Mouse (Mus musculus): ENCODE data around the gene Pan2.
"Not testable (repeated sequence)": the region's sequence is repeated elsewhere in the genome, so short reads cannot be mapped to it uniquely, and the experiment has no call there.

The Pan2 gene

DNA sequence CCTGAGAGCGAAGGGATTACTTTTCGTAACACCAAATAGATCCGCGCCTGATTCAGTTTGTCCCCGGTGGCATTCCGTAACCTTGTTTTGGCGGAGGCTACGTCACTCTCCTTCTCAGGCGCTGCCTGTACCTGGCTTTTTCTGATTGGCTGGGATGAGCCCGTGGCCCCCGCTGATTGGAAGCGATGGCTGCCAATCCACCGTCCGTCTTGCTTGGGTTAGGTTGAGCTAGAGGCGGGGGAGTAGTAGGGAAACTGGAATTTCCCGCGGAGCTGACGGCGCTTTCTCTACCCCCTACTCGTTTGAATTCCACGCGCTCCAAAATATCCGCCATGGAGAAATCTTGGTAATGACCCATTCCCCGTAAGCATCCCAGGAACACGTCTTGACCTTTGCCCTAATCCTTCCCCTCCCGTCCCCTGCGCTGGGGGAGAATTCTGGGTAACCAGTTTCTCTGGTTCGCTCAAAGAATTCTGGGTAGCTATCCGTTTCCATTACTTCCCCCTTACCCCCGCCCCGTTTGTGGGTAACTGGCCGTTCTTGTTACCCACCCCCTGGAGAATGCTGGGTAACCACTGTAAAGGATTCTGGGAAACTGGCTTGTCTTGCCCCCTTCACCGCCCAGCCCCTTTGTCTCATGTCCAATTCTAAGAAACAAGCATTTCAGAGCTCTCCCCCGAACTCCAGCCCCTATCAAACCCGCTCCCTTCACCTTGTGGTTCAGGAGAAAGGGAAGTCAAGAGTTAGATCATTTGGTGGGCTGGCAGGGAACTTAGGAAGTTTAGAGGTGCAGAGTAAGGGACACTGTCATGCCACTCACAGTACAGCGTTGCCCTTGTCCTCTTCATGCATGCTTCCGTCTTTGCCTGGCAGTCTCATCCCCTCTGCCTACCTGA lies at the start of gene Pan2:
TSS of gene Pan2 (plus strand) at position 210 of the 896 bp plus-strand sequence.
- DNase-seq (ENCODE audit: low read depth, low spot score): peak; percentile 96

DNA sequence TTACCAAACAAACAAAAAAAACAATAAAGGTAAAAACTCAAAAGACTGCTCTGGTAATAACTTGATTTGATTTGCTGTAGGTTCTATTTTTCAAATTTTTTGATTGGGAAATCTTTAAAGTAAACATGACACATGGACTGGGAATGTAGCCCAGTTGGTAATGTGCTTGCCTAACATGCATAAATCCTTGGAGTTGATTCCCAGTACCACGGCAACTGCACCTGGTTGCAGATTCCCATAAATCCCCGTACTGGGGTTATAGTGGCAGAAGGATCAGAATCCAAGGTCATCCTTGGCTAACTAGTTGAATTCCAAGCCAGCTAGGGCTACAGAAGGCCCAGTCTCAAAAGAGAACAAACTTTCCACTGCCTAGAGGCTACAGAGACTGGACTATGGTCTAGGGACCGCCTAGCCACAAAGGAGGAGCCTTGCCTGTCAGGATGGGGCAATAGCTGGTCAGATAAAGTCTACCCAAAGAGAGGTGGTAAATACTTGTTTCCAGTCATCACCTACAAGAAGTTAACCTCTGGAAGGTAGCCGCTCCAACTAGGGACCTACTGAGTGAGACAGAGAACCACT lies 49.4 kb upstream of the Pan2 start, which contains the start of gene Apon:
TSS of gene Apon (plus strand) at position 420 of the 579 bp plus-strand sequence.
- DNase-seq (ENCODE audit: low read depth, low spot score): no peak

- DNase-seq (ENCODE audit: low read depth, low spot score): no peak
Observed at GRCm38 (mm10) chr10:128255925-128256324, 47.2 kb upstream of the Pan2 start.

DNA sequence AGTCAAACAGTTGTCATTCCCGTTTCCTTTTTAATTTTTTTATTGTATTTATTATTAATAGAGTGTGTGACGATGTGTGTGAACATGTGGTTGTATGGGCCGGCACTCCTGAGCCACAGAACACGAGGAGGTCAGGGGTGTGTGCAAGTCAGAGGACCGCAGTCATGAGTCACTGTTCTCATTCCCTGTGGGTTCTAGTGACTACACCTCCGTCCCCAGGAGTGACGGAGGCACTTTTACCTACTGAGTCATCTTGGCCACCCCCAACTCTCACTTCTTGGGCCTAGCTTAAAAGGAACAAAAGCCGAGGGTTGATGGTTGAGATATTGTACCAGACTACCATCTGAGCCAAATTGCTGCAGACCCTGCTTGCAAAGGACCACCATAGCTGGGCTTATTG lies 46.8 kb upstream of the Pan2 start:
- DNase-seq (ENCODE audit: low read depth, low spot score): no peak

DNA sequence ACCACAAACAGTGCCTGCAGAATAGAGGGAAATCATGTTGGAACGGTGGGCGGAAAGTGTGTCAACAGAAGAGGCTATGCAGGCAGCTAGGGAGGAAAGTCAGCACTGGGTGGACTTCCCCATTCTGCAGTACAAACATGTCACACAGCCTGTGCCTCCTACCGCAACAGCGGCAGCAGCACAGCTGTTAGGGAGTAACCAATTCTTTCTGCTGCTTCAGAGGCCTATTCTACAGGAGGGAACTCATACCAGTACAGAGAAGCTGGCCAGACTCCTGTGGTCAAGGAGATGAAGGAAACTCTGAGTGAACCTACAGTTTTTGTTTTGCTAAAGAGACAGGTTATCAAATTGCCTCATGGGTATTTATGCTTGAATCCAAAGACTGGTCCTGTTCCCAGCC lies 44.2 kb upstream of the Pan2 start:
- no peak for DNase-seq (ENCODE audit: low read depth, low spot score)

GRCm38 (mm10) chr10:128259946-128260345 lies 43.2 kb upstream of the Pan2 start:
- no peak for DNase-seq (ENCODE audit: low read depth, low spot score)

- not testable (repeated sequence) for DNase-seq (ENCODE audit: low read depth, low spot score)
Observed at GRCm38 (mm10) chr10:128260376-128260775, 42.8 kb upstream of the Pan2 start.

GRCm38 (mm10) chr10:128262300-128262699 lies 40.8 kb upstream of the Pan2 start:
- DNase-seq (ENCODE audit: low read depth, low spot score): peak; percentile 65

GRCm38 (mm10) chr10:128263393-128264310 lies 39.5 kb upstream of the Pan2 start:
- DNase-seq (ENCODE audit: low read depth, low spot score): no peak

- no peak for DNase-seq (ENCODE audit: low read depth, low spot score)
Observed at GRCm38 (mm10) chr10:128268371-128268770, 34.8 kb upstream of the Pan2 start, which contains the start of gene Apof. TSS of gene Apof (plus strand) at chr10:128268671.

DNA sequence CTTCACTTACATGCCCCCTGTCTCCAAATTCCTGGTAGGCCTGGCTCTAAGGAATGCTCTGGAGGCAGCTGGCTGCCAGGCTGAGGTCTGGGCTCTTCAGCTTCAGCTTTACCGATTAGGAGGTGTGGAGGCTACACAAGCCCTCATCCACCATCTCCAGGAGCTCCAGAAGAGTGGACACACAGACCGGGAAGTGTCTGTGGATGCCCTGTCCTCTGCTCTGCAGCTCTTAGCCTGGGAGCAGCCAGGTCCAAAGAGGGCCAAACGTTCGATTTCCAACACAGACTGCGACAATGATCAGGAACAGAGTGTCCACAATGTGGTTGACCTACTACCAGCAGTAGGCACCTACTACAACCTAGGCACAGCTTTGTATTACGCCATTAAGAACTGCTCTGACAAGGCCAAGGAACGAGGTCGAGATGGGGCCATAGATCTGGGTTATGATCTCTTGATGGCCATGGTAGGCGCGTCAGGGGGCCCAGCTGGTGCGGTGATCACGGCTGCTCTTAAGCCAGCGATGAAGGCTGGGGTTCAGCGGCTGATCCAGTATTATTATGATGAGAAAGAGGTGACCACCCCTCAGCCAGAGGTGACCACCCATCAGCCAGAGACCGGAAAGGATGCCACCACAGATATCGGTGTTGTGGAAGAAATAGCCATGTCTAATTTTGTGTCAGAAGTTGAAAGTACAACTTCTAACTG lies 33.8 kb upstream of the Pan2 start:
- no peak for DNase-seq (ENCODE audit: low read depth, low spot score)

GRCm38 (mm10) chr10:128270287-128270841 lies 32.8 kb upstream of the Pan2 start, which contains the start of gene Stat2:
TSS of gene Stat2 (plus strand) at chr10:128270559.
- DNase-seq (ENCODE audit: low read depth, low spot score): peak; percentile 94

DNA sequence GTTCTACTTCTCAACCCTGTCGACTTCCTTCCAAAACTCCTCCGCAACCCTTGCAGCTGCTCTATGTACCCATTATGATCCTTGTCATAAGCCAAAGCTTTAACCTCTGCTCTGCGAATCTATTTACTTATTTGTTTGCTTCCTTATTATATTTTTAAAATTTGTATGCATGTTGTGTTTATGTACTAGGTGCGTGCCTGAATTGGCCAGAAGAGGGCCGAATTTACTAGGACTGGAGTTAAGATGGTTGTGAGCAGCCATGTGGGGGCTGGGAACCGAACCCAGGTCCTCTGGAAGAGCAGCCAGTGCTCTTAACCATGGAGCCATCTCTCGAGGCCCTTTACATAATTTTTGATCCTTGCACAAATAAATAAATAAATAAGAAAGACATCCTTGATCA lies 32.3 kb upstream of the Pan2 start:
- DNase-seq (ENCODE audit: low read depth, low spot score): no peak

DNA sequence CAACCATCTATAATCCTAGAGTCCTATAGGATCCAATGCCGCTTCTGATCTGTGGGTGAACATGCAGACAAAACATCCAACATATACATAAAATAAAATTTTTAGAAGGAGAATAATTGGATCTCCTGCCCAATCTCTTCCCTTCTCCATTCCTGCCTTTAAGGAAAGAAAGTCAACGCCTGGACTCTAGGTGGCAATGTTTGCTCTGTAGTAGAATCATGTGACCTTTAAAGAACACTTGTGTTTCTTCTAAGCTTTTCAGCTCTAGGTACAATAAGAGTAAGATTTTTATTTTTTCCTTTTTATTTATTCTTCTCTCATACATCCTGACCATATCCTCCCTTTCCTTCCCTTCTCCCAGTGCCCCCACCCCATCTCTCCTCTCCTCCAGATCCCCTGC lies 31.3 kb upstream of the Pan2 start:
- no peak for DNase-seq (ENCODE audit: low read depth, low spot score)

- DNase-seq (ENCODE audit: low read depth, low spot score): not testable (repeated sequence)
Observed at GRCm38 (mm10) chr10:128272819-128273439, 30.2 kb upstream of the Pan2 start.

DNA sequence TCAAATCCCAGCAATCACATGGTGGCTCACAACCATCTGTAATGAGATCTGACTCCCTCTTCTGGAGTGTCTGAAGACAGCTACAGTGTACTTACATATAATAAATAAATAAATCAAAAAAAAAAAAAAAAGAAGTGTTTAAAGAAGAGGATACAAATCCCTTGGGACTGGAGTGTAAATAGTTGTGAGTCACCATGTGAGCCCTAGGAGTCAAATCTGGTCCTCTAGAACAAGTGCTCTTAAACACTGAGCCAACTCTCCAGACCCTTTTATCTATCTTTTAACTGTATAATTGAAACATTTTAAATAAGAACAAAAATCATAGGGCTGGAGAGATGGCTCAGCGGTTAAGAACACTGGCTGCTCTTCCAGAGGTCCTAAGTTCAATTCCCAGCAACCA lies 27.8 kb upstream of the Pan2 start:
- DNase-seq (ENCODE audit: low read depth, low spot score): not testable (repeated sequence)

DNA sequence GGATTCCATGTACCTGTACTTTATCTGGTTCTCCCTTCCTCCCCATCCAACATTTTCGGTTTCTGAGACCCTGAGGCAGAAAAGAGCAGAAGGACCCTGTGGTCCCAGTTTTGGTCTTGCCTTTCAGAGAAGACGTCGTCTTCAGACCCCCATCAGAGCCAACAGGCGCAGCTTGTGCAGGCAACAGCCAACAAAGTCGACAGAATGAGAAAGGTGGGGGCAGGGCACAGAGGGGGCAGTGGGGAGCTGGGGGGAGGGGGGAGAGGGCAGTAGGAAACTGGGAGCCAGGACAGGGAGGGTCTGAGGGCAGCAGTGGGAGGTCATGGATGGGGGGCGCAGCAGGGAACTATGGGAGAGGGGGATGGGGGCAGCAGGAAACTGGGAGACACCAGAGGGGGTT lies 25.0 kb upstream of the Pan2 start:
- DNase-seq (ENCODE audit: low read depth, low spot score): no peak

- DNase-seq (ENCODE audit: low read depth, low spot score): no peak
Observed at GRCm38 (mm10) chr10:128280943-128281342, 22.2 kb upstream of the Pan2 start.

DNA sequence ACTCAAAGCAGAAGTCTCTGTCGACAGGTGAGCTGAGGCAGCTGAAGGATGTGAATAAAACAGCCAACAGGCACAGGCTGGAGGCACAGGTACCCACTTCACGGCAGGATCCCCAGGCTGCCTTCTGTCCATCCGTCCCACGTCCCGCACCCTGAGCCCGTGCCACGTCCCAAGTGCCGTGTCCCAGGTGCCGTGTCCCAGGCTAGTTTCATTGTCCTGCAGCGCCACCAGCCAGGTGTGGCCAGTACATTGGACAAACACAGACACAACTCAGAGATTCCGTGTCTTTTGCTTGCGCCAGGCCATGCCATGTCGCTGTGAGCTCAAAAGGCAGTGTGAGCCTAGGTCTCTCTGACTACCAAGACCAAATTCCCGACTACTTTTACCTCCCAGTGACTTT lies 21.5 kb upstream of the Pan2 start:
- DNase-seq (ENCODE audit: low read depth, low spot score): no peak

DNA sequence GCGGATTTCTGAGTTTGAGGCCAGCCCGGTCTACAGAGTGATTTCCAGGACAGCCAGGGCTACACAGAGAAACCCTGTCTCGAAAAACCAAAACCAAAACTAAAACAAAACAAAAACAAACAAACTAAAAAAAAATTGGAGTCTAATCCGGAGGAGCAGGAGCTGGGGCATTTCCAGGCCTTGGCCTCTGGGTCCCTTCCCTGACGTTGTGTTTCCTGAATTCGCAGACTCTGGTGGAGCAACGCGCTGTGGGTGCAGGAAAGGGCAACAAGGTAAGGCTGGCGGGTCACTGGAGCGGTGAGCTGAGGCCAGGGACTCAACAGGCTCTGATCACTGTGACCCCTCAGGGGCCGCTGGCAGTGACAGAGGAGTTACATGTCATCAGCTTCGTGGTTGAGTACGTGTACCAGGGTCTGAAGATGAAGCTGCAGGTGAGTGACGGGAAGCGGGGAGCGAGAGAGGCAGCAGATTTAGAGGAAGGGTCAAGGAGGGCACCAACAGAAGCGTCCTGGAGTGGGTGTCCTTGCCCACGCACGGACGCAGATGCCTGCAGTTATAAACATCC lies 20.2 kb upstream of the Pan2 start:
- no peak for DNase-seq (ENCODE audit: low read depth, low spot score)

Data from WW6 (cell line).